Mouse (Mus musculus) spleen, adult 2 months (tissue): ENCODE data around the gene Heatr5a. TPM values are rescaled to one million over a fixed set of nuclear protein-coding genes. Genes with fewer than 3 reads are reported as not detected.
A peak's percentile ranks its signal among the peaks of the same experiment; 100 is the strongest.

Source experiments
- DNase-seq, 2 experiments: peaks; one replicate each; pipeline versions ENCODE4 v3.0.0 to v3.0.0-alpha.2; 2012 to 2021; ENCODE audit warnings: low spot score in 2 of 2, low read depth in 1 of 2
- H3K27ac ChIP-seq: fragments of 200-500 bp; 2 replicates; pipeline ENCODE4 v1.5.1; 2012; ENCODE audit warnings: low read length, inconsistent platforms; ENCODE audit not compliant: insufficient read depth
- H3K27me3 ChIP-seq: fragments of 200-500 bp; 2 replicates; pipeline ENCODE4 v1.6.1; 2012; ENCODE audit warnings: mild to moderate bottlenecking, moderate library complexity, low read length, inconsistent platforms; ENCODE audit not compliant: control insufficient read depth, insufficient read depth
- H3K36me3 ChIP-seq: fragments of 200-500 bp; 2 replicates; pipeline ENCODE4 v1.6.1; 2012; ENCODE audit warnings: mild to moderate bottlenecking, low read length, inconsistent platforms; ENCODE audit not compliant: control insufficient read depth, insufficient read depth
- H3K4me1 ChIP-seq: fragments of 200-500 bp; 2 replicates; pipeline ENCODE4 v1.6.1; 2011; ENCODE audit warnings: inconsistent platforms; ENCODE audit not compliant: control insufficient read depth, insufficient read depth, insufficient read length
- H3K4me3 ChIP-seq: fragments of 200-500 bp; 2 replicates; pipeline ENCODE4 v1.5.1; 2011; ENCODE audit warnings: mild to moderate bottlenecking, inconsistent platforms; ENCODE audit not compliant: insufficient read depth, insufficient read length; ENCODE audit errors: extremely low read depth
- CTCF ChIP-seq: fragments of 200-500 bp; IDR thresholded peaks from 2 replicates; pipeline ENCODE4 v1.5.1; 2011; ENCODE audit warnings: mild to moderate bottlenecking, inconsistent platforms; ENCODE audit not compliant: insufficient read depth, insufficient read length, insufficient replicate concordance; ENCODE audit errors: extremely low read depth
- POLR2A ChIP-seq: fragments of 200-500 bp; IDR thresholded peaks from 2 replicates; pipeline ENCODE4 v1.6.1; 2011; ENCODE audit warnings: low read depth, low read length, inconsistent platforms
- WGBS: fragments of 180-500 bp; shearing (Covaris S2); methylation state at CpG from one replicate; pipeline ENCODE4 v1.1.7; 2018; 5-methylcytosine and 5-hydroxymethylcytosine counted together
- polyA plus RNA-seq: library from polyadenylated mRNA; depleted of rRNA; stranded (reverse); fragments of >200 nt; gene quantifications from 2 replicates; pipeline ENCODE4 v1.2.3, GENCODE M21; 2012

The Heatr5a gene
- polyA plus RNA-seq, 1 experiment = 18.0 TPM

DNA sequence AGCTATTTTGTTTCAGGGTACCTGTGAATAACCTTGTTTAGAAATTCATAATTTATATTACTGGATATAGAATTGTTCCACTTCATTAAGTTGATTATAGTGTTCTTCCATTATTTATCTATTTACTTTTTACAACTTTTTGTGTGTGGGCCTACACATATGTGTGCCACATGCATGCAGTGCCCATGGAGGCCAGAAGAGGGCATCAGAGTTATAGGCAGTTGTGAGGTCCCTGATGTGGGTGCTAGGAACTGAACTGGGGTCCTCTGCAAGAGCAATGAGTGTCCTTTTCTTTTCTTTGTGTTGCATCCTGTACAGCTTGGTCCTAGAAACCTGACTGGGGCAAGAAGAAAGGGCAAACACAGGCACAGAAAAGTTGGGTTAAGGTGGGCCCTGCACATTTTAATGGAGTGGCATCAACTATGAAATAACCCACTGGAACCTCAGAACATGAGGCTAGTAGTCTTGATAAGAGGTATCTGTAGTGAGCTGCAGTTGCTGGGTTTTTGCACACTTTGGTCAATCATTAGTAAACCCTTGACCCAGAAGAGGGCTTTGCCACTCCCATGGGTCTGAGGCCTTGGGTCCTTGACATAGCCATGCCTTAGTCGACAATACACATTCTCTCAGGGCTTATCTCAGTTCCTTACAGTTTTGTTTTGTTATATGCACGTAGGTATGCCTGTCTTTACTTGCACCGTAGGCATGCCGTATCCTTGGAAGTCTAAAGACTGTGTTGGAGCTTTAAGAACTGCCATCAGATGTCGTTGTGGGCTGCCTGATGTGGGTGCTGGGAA lies 1.3 kb upstream of the Heatr5a start:
- 92% methylated on average over 5 of the region's 5 CpGs for WGBS
- H3K36me3 ChIP-seq = no peaks in the 10 kb centered on the region
- no peak overlapping the region for H3K4me3 ChIP-seq
- DNase-seq = no peak
- 0 out of 2 replicates have a peak, but pooled peaks cover 2% of the 10 kb centered on the region for H3K4me1 ChIP-seq
- no peaks in the 10 kb centered on the region for H3K27me3 ChIP-seq
- no peak overlapping the region for H3K27ac ChIP-seq
- TF ChIP-seq POLR2A = no peak
- TF ChIP-seq CTCF = no peak

DNA sequence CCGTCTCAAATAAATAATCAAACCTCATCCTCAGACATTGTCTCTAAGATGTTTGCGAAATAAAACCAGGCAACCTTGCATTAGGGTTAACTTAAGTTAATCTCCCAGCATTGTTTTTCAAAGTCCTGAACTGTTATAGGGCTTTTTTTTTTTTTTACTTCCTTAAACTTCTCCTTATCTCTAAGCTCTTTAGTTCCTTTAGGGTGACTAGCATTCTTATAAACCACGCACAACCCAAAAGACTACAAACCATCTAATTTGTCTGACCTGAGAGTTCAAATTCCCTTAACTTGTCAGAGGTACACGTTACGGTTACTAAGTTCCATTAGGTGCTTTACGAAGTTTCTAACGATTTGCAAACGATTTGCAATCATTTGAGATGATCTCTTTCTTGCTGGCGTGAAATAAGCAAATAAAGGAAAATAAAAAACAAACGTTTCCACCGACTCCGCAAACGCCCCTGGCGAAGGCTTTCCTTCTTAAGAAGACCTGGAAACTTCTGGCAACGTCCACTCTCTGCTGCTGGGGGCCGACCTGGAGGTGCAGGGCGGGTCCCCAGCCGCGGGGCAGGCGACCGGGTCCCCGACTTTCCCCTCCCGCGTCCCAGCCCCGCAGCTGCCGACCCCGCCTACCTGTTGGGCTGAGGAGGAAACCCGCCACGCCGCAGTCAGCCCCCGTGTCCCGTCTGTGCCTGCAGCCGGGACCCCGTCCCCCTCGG lies 610 bp downstream of the Heatr5a start:
- no peak for TF ChIP-seq POLR2A
- TF ChIP-seq CTCF = no peak
- under 1% methylated on average over 35 of the region's 35 CpGs for WGBS
- Histone ChIP-seq H3K4me3 (peak overlapping the region; percentile 97), H3K36me3 (no peaks in the 10 kb centered on the region), H3K4me1 (0 out of 2 replicates have a peak, but pooled peaks cover 2% of the 10 kb centered on the region), H3K27me3 (no peaks in the 10 kb centered on the region), H3K27ac (peak overlapping the region; percentile 77)
- peak in 1 of 2 experiments; percentile 40 for DNase-seq

DNA sequence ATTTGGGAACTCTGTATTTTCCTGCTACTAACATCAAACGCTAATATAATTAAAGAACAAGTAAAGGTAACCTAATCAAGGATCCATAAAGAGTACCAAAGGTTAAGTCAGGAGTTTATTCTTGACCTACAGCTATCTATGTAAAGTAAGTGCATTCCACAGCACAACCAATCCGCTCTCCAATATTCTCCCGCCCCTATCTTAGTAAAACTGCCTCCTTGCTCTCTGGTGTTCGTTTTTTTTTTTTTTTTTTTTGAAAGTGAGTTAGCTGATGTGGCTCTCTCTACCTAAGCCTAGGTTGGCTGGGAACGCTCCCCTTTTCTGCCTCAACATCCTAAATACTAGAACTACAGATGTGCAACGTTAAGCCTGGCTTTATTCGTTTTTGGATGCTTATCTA lies 1.2 kb downstream of the Heatr5a start:
- Histone ChIP-seq H3K27me3 (no peaks in the 10 kb centered on the region), H3K4me1 (0 out of 2 replicates have a peak, but pooled peaks cover 2% of the 10 kb centered on the region), H3K36me3 (no peaks in the 10 kb centered on the region), H3K4me3 (peak overlapping the region; percentile 22; the same call in 1 of the 2 replicates), H3K27ac (no peak overlapping the region)
- 19% methylated on average over 7 of the region's 7 CpGs for WGBS
- TF ChIP-seq CTCF = no peak
- no peak for TF ChIP-seq POLR2A
- DNase-seq = no peak

GRCm38 (mm10) chr12:51969092-51969491 lies 2.0 kb downstream of the Heatr5a start:
- no peaks in the 10 kb centered on the region for H3K27me3 ChIP-seq
- H3K4me3 ChIP-seq = no peak overlapping the region
- TF ChIP-seq CTCF (no peak), POLR2A (no peak)
- H3K4me1 ChIP-seq = 0 out of 2 replicates have a peak, but pooled peaks cover 2% of the 10 kb centered on the region
- H3K27ac ChIP-seq = no peak overlapping the region
- DNase-seq = no peak
- no peaks in the 10 kb centered on the region for H3K36me3 ChIP-seq
- 87% methylated on average over 2 of the region's 2 CpGs for WGBS

DNA sequence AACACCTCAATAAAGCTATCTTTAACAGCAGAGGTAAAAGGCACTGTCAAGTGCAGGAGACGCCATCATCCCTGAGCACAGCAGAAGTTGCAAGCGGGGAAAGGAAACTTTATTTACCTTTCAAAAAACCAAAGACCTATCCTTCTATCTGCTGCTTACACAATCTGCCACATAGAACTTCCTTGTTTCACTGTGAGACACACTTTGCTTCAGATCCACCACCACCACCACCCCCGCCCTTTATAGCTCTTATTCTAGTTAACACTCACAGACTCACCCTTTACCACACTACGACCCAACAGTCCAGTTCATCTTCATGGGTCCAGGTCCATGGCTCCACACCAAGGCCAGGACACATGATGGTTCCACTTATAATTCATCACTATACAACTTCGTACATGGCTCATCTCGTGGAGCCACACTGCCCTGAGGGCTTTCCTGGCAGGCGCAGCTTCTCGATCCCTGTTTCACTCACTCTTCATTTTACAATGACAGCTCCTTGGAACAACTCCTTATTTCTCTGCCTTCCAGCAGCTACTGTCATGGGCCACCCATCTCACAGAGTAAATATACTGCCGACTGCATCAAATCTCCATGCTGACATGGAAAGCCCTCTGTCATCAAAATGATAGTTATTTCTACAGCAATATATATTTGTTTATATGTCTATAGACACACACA lies 3.1 kb downstream of the Heatr5a start:
- Histone ChIP-seq H3K4me1 (0 out of 2 replicates have a peak, but pooled peaks cover 2% of the 10 kb centered on the region), H3K36me3 (no peaks in the 10 kb centered on the region), H3K27ac (no peak overlapping the region), H3K27me3 (no peaks in the 10 kb centered on the region), H3K4me3 (no peak overlapping the region)
- TF ChIP-seq POLR2A (no peak), CTCF (no peak)
- 79% methylated on average over 9 of the region's 9 CpGs for WGBS
- DNase-seq = no peak

DNA sequence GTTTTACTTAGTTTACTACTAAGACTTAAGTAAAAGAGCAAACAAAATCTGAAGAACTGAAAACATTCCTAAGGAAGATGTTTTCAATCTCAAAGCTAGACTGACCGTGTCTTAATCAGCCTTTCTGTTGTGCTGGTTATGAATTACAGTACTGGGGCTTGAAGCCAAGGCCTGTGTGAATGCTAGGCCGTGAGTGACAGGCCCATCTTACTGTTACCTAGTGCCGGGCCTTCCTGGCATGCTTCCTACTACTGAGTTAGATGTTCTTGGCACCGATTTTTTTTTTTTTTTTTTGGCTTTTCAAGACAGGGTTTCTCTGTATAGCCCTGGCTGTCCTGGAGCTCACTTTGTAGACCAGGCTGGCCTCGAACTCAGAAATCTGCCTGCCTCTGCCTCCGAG lies 13.5 kb downstream of the Heatr5a start:
- no peaks in the 10 kb centered on the region for H3K4me1 ChIP-seq
- H3K27ac ChIP-seq = no peak overlapping the region
- DNase-seq = no peak
- H3K4me3 ChIP-seq = no peak overlapping the region
- H3K27me3 ChIP-seq = no peaks in the 10 kb centered on the region
- TF ChIP-seq POLR2A (no peak), CTCF (no peak)
- 87% methylated on average over 6 of the region's 6 CpGs for WGBS
- H3K36me3 ChIP-seq = peaks cover 10% of the 10 kb centered on the region
